Mouse (Mus musculus): ENCODE data around the gene Npw.
"Not testable (repeated sequence)": the region's sequence is repeated elsewhere in the genome, so short reads cannot be mapped to it uniquely, and the experiment has no call there.

Gene Npw

GRCm38 (mm10) chr17:24672141-24672540, 13.9 kb upstream of the Npw start:
- DNase-seq (ENCODE audit: extremely low spot score, low read depth, low spot score): no peak

DNA sequence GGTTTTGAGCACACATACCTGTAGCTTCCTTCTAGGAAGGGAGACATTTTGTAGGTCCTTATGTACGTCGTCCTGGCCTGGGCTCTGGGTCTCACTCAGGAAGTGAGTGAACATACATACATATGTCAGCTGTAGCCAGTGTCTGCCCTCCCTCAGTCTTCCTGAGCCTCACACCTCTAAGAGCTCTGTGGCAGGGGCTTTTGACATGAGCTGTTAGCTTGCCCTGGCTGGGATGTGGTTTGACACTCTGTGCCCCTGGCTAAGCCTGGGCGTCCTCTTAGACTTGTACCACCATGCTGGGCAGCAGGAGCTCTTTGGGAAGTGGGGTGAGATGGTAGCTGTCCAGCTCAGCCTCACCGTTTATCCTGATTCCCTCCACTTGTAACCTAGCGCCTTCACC, 13.1 kb upstream of the Npw start:
- DNase-seq (ENCODE audit: extremely low spot score, low read depth, low spot score): no peak

GRCm38 (mm10) chr17:24670246-24670844, 12.1 kb upstream of the Npw start:
- no peak for DNase-seq (ENCODE audit: extremely low spot score, low read depth, low spot score)

- peak; percentile 56 for DNase-seq (ENCODE audit: extremely low spot score, low read depth, low spot score)
These were observed 11.4 kb upstream of the Npw start, which contains the start of gene Zfp598 for GRCm38 (mm10) chr17:24669545-24670245. Gene Zfp598, plus strand, starts transcription at chr17:24669687.

DNA sequence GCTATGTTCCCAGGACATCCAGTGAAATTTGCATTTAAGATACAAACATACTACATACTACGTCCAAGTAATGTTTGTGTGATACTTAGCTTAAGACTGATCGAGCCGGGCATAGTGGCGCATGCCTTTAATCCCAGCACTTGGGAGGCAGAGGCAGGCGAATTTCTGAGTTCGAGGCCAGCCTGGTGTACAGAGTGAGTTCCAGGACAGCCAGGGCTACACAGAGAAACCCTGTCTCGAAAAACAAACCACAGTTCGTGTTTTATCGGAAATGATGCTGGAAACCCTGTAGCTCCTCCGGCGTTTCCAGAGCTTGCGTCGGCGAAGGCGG, 10.9 kb upstream of the Npw start:
- not testable (repeated sequence) for DNase-seq (ENCODE audit: extremely low spot score, low read depth, low spot score)

GRCm38 (mm10) chr17:24667416-24667815, 9.2 kb upstream of the Npw start:
- DNase-seq (ENCODE audit: extremely low spot score, low read depth, low spot score): no peak

GRCm38 (mm10) chr17:24667011-24667410, 8.8 kb upstream of the Npw start:
- not testable (repeated sequence) for DNase-seq (ENCODE audit: extremely low spot score, low read depth, low spot score)

- no peak for DNase-seq (ENCODE audit: extremely low spot score, low read depth, low spot score)
These were observed 3.3 kb downstream of the Npw start for GRCm38 (mm10) chr17:24654969-24655368.

GRCm38 (mm10) chr17:24653967-24654710, 4.1 kb downstream of the Npw start:
- no peak for DNase-seq (ENCODE audit: extremely low spot score, low read depth, low spot score)

DNA sequence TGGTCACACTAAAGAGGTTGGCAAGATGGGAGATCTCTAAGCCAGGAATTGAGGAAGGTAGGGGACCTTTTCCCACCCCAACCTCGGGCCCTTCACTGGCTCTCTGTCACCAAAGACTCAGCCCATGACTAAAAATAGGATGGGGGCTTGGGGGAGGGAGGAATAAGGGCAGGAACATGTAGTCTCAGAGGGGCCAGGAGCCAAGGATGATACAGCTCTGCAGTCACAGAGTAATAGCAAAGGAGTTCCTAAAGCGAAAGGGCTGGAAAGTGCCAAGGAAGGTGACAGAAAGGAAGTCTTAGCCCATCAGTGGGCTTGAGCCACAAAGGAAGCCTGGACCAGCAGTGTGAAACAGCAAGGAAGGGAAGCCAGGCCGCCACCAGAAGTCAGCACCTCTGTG, 6.4 kb downstream of the Npw start:
- DNase-seq (ENCODE audit: extremely low spot score, low read depth, low spot score): no peak

DNA sequence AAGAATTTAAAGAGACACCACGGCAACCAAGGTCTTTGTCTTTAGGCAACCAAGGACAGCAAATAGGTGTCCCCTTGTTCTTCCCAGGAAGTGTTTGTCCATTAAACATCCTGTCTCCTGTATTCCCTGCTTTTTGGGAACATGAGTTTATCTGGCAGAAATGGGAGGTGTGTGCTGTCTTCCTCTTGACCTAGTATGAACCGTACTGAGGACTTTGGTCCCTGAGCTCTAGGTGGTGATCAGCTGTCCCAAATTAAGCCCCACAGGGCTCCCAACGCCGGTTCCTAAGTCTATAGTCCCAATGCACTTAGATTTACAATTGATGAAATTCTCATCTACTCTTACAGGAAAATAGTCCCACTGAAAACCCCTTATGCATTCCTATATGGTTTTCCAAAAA, 7.5 kb downstream of the Npw start:
- DNase-seq (ENCODE audit: extremely low spot score, low read depth, low spot score): no peak

DNA sequence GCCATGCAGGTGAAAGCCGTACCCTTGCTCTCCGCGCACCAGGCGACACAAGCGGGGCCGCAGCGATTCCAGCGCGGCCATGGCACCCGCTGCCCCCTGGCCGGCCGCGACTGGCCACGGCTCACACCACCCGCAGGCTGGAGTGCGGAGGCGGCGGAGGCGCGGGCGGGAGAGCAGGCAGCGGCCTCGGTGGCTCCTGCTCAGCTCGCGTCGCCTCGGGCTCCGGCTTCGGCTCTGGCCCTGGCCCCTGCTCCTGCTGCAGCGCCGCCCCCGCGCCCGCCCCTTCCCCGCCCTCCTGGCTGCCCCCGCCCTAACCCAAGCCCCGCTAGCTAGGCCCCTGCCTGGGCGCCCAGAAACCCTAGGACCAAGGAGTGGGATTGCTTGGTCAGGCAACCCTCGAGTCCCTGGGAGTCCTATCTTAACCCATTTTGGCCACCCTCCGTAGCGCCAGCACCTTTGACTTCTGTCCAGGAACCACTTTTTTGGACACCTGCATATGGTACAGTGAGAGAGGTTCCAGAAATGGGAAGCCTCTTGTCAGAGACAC, 8.1 kb downstream of the Npw start, which contains the start of gene Slc9a3r2:
TSS of gene Slc9a3r2 (minus strand) at position 258 of the 547 bp plus-strand sequence.
- no peak for DNase-seq (ENCODE audit: extremely low spot score, low read depth, low spot score)

DNA sequence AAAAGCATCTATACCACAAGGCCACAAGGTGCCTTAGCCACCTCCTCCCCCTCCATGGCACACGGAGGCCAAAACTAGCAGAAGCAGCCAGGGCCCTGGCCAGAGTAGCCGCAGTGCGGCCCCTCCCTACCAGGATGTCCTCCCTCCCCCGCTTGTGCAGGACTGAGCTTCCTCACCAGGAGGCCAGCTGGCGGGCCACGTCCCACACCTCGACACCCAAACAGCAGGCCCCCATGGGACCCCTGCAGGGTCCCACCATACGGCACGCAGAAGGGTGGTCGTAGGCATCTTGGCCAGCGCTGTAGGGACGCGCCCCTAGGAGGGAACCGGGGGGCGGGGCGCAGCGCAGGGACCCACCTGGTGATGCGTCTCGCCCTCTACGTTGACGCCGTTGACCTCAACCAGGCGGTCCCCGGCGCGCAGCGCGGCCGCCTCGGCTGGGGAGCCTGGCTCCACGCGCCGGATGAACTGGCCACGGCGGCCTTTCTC, 8.6 kb downstream of the Npw start:
- DNase-seq (ENCODE audit: extremely low spot score, low read depth, low spot score): no peak

DNA sequence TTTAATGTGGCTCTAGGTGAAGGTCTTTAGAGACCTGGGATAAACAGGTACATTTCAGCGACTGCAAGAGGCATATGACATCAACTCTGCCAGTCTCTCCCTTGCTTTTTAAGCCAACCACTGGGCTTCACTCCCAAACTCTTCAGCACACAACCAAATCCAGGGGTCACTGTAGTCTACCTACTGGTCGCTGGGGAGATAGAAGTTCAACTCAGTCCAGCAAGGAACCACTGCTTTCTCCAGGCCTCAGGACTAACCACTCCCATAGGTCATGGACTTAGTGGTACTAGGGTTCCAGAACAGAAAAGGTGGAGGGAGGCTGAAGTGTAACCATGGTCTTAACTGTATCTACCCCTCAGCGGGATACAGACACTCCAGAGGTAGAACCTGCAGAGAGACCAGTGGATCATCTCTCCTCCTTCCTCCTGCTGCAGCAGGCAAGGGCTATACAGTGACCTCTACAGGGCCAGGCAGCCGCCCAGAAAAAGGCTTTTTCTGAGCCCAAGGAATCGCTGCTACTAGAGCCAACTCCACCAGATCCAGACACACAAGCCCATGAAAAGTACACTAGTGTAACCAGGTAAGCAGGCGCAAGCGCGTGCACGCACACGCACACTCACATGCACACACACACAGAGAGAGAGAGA, 9.4 kb downstream of the Npw start:
- DNase-seq (ENCODE audit: extremely low spot score, low read depth, low spot score): no peak

DNA sequence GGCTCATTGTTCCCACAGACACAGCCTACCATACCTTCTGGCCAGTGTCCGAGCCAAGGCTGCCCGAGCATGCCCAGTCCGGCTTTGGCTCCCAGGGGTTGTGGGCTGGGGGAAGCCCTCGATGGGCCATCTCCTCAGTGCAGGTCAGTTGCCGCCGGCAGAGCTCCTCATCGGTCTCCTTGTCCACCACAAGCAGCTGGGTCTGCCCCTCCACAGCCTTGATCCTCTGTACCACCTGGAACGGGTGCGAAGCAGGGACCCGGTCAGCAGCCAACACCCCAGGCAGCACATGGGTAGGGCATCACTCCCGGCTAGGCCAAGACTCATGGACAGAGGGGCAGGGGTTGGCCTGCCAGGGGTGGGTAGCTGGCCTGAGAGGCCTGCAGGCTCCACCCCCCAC, 10.8 kb downstream of the Npw start:
- no peak for DNase-seq (ENCODE audit: extremely low spot score, low read depth, low spot score)

GRCm38 (mm10) chr17:24646381-24646780, 11.9 kb downstream of the Npw start:
- DNase-seq (ENCODE audit: extremely low spot score, low read depth, low spot score): no peak

DNA sequence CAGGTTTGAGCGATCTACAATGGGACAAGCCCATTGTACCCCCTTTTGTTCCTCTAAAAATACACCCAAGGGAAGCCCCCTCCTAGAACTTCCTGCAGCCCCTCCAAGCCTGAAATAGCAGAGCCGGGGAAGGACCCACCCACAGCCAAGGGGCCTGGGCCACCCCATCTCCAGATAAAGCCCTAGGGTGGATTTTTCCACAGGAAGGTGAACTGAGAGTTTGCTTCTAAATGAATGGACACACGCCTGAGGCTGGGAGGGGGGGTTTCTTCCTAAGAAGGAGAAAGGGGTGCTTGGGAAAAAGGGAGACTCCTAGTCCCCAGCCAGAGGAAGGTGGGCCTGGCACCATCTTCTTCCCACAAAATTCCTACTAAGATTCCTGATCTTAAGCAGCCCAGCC, 12.3 kb downstream of the Npw start:
- no peak for DNase-seq (ENCODE audit: extremely low spot score, low read depth, low spot score)

DNA sequence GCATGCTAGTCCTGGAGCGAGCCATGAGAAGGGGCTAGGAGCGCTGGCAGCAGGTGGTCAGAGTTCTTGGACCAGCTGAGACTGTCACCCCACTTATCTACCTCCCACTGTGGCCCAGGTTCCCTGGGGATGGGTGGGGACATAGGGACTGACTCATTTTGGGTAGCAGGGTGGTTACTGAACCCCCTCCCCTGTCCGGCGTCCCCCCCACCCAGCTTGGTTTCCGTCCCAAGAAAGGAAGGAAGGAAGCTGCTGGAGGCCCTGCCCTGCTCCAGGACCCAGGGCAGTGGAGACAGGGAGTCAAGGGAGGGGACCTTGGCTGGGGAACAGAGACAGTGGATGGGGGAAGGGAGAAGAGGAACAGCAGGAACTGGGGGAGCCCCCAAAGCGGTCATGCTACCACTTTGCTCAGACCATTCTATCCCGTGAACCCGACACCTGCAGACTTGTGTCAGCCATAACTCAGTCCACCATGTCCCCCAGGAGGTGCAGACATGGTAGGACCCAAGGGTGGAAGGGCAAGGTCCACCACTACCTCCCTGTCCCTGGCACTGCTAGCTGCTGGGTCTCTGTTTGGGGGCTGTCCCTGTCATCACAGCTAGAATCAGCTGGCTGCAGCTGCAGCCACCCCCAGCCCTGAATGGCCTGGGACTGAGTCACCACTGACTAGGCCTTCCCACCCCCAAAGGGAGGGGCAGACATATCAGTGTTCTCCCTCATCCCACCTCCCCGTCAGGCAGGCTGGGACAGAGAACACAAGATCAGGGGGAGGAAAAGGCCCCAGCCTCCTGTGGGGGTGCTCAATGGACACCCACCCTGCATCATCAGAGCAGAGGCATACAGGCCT, 13.2 kb downstream of the Npw start:
- no peak for DNase-seq (ENCODE audit: extremely low spot score, low read depth, low spot score)

GRCm38 (mm10) chr17:24644030-24644715, 14.1 kb downstream of the Npw start:
- DNase-seq (ENCODE audit: extremely low spot score, low read depth, low spot score): no peak

Measured in hindlimb bud, embryonic 11.5 days (tissue).